Mouse (Mus musculus) liver, embryonic 14.5 days (tissue): ENCODE results near the gene Iffo1. TPM values are rescaled to one million over a fixed set of nuclear protein-coding genes. Genes with fewer than 3 reads are reported as not detected.
A peak's percentile ranks its signal among the peaks of the same experiment; 100 is the strongest.

ENCODE experiments used
- ATAC-seq: fragments of 200-750 bp; cut with Nextera tagmentation; 2 replicates; pipeline ENCODE4 v1.8.0; 2017; ENCODE audit warnings: moderate number of reproducible peaks, mild to moderate bottlenecking, moderate library complexity; ENCODE audit not compliant: insufficient read depth
- DNase-seq, 3 experiments: peaks; one replicate each; pipeline ENCODE4 v3.0.0-alpha.2; 2012 to 2013; ENCODE audit warnings: low read depth in 3 of 3, low spot score in 3 of 3
- H3K27ac ChIP-seq: fragments of 300-500 bp; sonication (generic); 2 replicates; pipeline ENCODE4 v1.5.1; 2014; ENCODE audit warnings: moderate library complexity, mild to moderate bottlenecking, control low read depth, inconsistent platforms
- H3K27me3 ChIP-seq: fragments of 300-500 bp; sonication (generic); 2 replicates; pipeline ENCODE4 v1.6.1; 2014; ENCODE audit warnings: mild to moderate bottlenecking, low read length, moderate library complexity; ENCODE audit not compliant: control insufficient read depth, insufficient read depth
- H3K36me3 ChIP-seq: fragments of 300-500 bp; sonication (generic); replicated peaks from 2 replicates; pipeline ENCODE4 v1.6.1; 2014; ENCODE audit warnings: low read depth; ENCODE audit not compliant: control insufficient read depth, insufficient read depth
- H3K4me1 ChIP-seq, 2 experiments: fragments of 200-500 bp in 1 of 2; fragments of 300-500 bp in 1 of 2; sonication (generic) in 1 of 2; replicated peaks; 2 replicates each; pipeline ENCODE4 v1.6.1; 2012 to 2014; ENCODE audit warnings: antibody characterized with exemption in 1 of 2, inconsistent platforms in 1 of 2, low read length in 1 of 2; ENCODE audit not compliant: control insufficient read depth in 2 of 2, insufficient read depth in 2 of 2
- H3K4me2 ChIP-seq: fragments of 300-500 bp; sonication (generic); 2 replicates; pipeline ENCODE4 v1.6.1; 2014; ENCODE audit warnings: low read depth, mild to moderate bottlenecking, control low read depth, moderate library complexity
- H3K4me3 ChIP-seq, 2 experiments: fragments of 200-500 bp in 1 of 2; fragments of 300-500 bp in 1 of 2; sonication (generic) in 1 of 2; 2 replicates each; pipeline ENCODE4 v1.5.1; 2012 to 2014; ENCODE audit warnings: low read depth in 2 of 2, low read length in 2 of 2, mild to moderate bottlenecking in 2 of 2, control low read depth in 1 of 2, inconsistent platforms in 1 of 2, moderate library complexity in 1 of 2; ENCODE audit not compliant: insufficient read depth in 1 of 2
- H3K9ac ChIP-seq: fragments of 300-500 bp; sonication (generic); replicated peaks from 2 replicates; pipeline ENCODE4 v1.6.1; 2014; ENCODE audit warnings: mild to moderate bottlenecking, control low read depth, moderate library complexity
- H3K9me3 ChIP-seq: fragments of 300-500 bp; sonication (generic); 2 replicates; pipeline ENCODE4 v1.6.1; 2016; ENCODE audit warnings: low read length, mixed read lengths; ENCODE audit not compliant: control insufficient read depth
- CTCF ChIP-seq: IDR thresholded peaks from 2 replicates; pipeline ENCODE4 v1.5.1; 2016; ENCODE audit warnings: antibody characterized with exemption, low read depth, control low read depth
- EP300 ChIP-seq: IDR thresholded peaks from 2 replicates; pipeline ENCODE4 v1.6.1; 2016; ENCODE audit warnings: antibody characterized with exemption, low read depth
- WGBS: fragments of 180-500 bp; shearing (Covaris S2); extraction: QIAGEN DNeasy Blood & Tissue Kit; methylation state at CpG from one replicate; pipeline ENCODE4 v1.1.7; 2014; ENCODE audit not compliant: insufficient replicate concordance; 5-methylcytosine and 5-hydroxymethylcytosine counted together
- polyA plus RNA-seq, 2 experiments: library from polyadenylated mRNA; depleted of rRNA in 1 of 2; stranded (reverse) in 1 of 2; unstranded in 1 of 2; fragments of >200 nt; fragmentation: Nextera tagmentation in 1 of 2; extraction: Ambion mirVana in 1 of 2; gene quantifications; 2 replicates each; pipeline versions ENCODE4 v1.2.1 to v1.2.3; 2012 to 2014

Gene Iffo1
- polyA plus RNA-seq, 2 experiments = 1.8 to 6.0 TPM

- no peak for DNase-seq
- Histone ChIP-seq H3K9me3 (no peaks in the 10 kb centered on the region), H3K4me1 (peaks cover 18 to 29% of the 10 kb centered on the region in 2 experiments), H3K27ac (peak overlapping the region; percentile 66), H3K4me3 (peak overlapping the region; percentile 77 to 95), H3K9ac (peak overlapping the region; percentile 87), H3K4me2 (peak overlapping the region; percentile 75), H3K36me3 (peaks cover 20% of the 10 kb centered on the region), H3K27me3 (no peaks in the 10 kb centered on the region)
- ATAC-seq = peak; percentile 78
- WGBS = 1% methylated on average over 35 of the region's 35 CpGs
- TF ChIP-seq CTCF (no peak), EP300 (no peak)
Observed at GRCm38 (mm10) chr6:125145479-125145951, 474 bp downstream of the Iffo1 start.

GRCm38 (mm10) chr6:125146148-125146547 is 1.1 kb downstream of the Iffo1 start:
- 50% methylated on average over 7 of the region's 7 CpGs for WGBS
- Histone ChIP-seq H3K36me3 (peaks cover 14% of the 10 kb centered on the region), H3K9me3 (no peaks in the 10 kb centered on the region), H3K27ac (no peak overlapping the region), H3K27me3 (no peaks in the 10 kb centered on the region), H3K4me1 (peaks cover 18 to 29% of the 10 kb centered on the region in 2 experiments), H3K4me3 (peak overlapping the region; percentile 31 to 95; a peak in 3 of 4 replicates), H3K4me2 (peak overlapping the region; percentile 75), H3K9ac (peak overlapping the region; percentile 87)
- TF ChIP-seq CTCF (no peak), EP300 (no peak)
- DNase-seq (no peak), ATAC-seq (no peak)

- TF ChIP-seq CTCF = no peak
- TF ChIP-seq EP300 = no peak
- peaks cover 18 to 29% of the 10 kb centered on the region in 2 experiments for H3K4me1 ChIP-seq
- H3K4me3 ChIP-seq = no peak overlapping the region
- WGBS = 53% methylated on average over 4 of the region's 4 CpGs
- DNase-seq (no peak), ATAC-seq (no peak)
- no peak overlapping the region for H3K27ac ChIP-seq
- peak overlapping the region; percentile 75 for H3K4me2 ChIP-seq
- H3K9ac ChIP-seq = no peak overlapping the region
- no peaks in the 10 kb centered on the region for H3K27me3 ChIP-seq
- H3K9me3 ChIP-seq = no peaks in the 10 kb centered on the region
- peaks cover 8% of the 10 kb centered on the region for H3K36me3 ChIP-seq
Observed at GRCm38 (mm10) chr6:125146797-125147196, 1.8 kb downstream of the Iffo1 start.

GRCm38 (mm10) chr6:125147329-125147728 is 2.3 kb downstream of the Iffo1 start:
- Histone ChIP-seq H3K36me3 (peaks cover 4% of the 10 kb centered on the region), H3K4me3 (no peak overlapping the region), H3K4me1 (peaks cover 20 to 33% of the 10 kb centered on the region in 2 experiments), H3K4me2 (no peak overlapping the region), H3K27ac (no peak overlapping the region), H3K27me3 (no peaks in the 10 kb centered on the region), H3K9ac (no peak overlapping the region), H3K9me3 (no peaks in the 10 kb centered on the region)
- 62% methylated on average over 10 of the region's 10 CpGs for WGBS
- DNase-seq = no peak
- TF ChIP-seq CTCF = no peak
- TF ChIP-seq EP300 = no peak
- ATAC-seq = no peak

GRCm38 (mm10) chr6:125148251-125148925 is 3.3 kb downstream of the Iffo1 start:
- Histone ChIP-seq H3K4me2 (peak overlapping the region; percentile 18; the same call in 1 of the 2 replicates), H3K36me3 (no peaks in the 10 kb centered on the region; the same call in none of the 2 replicates), H3K27ac (no peak overlapping the region), H3K9me3 (no peaks in the 10 kb centered on the region), H3K4me3 (no peak overlapping the region), H3K27me3 (no peaks in the 10 kb centered on the region), H3K9ac (no peak overlapping the region), H3K4me1 (peaks cover 26 to 36% of the 10 kb centered on the region in 2 experiments)
- ATAC-seq = no peak
- no peak for DNase-seq
- WGBS = 37% methylated on average over 18 of the region's 18 CpGs
- no peak for TF ChIP-seq CTCF
- TF ChIP-seq EP300 = no peak
